Mouse (Mus musculus) urinary bladder, postnatal 14 days (tissue): ENCODE data around the gene Apoa1.

Source experiments
- DNase-seq: peaks from one replicate; pipeline ENCODE4 v3.0.0; 2021; ENCODE audit warnings: low spot score

The Apoa1 gene

GRCm38 (mm10) chr9:46215338-46216322, 12.8 kb upstream of the Apoa1 start:
- no peak for DNase-seq

- DNase-seq, result no peak
Observed at GRCm38 (mm10) chr9:46216744-46217470, 11.5 kb upstream of the Apoa1 start.

GRCm38 (mm10) chr9:46218176-46218575, 10.2 kb upstream of the Apoa1 start:
- DNase-seq, result no peak

GRCm38 (mm10) chr9:46223090-46223489, 5.3 kb upstream of the Apoa1 start:
- DNase-seq, result no peak

DNA sequence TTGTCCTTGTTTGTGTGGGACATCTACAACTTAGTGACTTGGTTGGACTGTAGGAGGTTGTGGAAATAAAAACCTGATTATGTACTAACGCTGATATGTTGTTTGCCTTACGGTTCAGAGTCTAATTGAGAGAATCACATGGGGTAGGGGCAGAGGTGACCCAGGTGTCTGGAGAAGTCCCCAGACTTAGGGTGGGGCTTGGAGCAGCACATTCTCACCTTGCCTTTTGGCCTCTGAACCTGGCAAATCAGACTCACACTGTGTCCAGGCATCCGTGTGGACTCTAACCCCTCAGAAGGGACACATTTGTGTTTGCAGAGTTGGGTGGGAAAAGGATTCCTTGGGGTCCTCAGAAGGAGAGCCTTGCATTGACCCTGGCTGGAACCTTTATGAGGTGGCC, 4.3 kb upstream of the Apoa1 start:
- DNase-seq, result no peak

GRCm38 (mm10) chr9:46224945-46225660, 3.3 kb upstream of the Apoa1 start:
- no peak for DNase-seq

- DNase-seq, result no peak
Observed at GRCm38 (mm10) chr9:46227064-46227614, 1.2 kb upstream of the Apoa1 start.

- DNase-seq, result peak; percentile 84
Observed at GRCm38 (mm10) chr9:46229573-46230449, 1.4 kb downstream of the Apoa1 start.

DNA sequence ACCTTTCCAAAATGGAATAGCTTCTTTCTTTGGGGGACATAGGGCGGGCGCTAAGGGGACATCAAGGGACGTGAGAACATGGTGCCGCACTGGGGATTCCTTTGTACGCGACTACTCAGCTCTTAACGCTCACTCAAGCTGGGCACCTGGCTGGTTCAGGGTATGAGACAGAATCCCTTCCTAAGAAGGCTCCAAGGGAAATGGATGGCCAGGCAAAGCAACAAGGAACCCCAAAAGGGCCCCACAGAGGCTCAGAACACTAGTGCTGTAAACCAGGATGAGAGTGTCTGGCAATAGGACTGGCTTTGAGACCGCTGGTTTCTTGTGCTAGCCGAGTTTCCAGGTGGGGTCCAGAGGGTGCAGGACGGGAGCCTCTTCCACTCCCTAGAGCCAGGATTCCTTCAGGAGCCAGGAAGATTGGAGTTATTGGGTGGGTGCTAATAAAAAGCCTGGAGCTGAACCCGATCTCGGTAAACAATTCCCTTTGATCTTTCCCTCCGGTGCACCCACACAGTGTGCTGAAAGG, 2.1 kb downstream of the Apoa1 start:
- no peak for DNase-seq

GRCm38 (mm10) chr9:46235196-46235595, 6.8 kb downstream of the Apoa1 start:
- DNase-seq, result no peak

- DNase-seq, result no peak
Observed at GRCm38 (mm10) chr9:46235596-46235648, 7.0 kb downstream of the Apoa1 start, which contains the start of gene Apoc3. Gene Apoc3, minus strand, starts transcription at chr9:46235636.

DNA sequence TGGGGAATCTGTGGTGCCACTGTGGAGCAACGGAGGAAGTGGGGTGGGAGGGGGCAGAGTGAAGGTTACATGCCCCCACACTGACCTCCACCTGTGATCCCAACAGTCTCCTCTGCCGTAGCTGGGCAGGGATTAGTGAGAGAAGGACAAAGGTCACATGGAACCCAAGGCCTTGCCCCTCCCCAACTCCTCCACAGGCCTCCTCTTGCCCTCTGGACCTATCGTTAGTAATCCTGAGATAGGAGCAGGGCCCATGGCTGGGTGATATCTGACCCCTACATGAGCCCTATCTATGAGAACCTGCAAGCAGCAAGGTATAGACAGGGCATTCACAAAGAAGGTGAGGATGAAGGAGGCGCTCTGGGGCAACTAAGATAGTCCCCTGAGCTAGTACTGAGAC, 7.3 kb downstream of the Apoa1 start:
- DNase-seq, result no peak

- no peak for DNase-seq
Observed at GRCm38 (mm10) chr9:46238850-46239249, 10.5 kb downstream of the Apoa1 start.

DNA sequence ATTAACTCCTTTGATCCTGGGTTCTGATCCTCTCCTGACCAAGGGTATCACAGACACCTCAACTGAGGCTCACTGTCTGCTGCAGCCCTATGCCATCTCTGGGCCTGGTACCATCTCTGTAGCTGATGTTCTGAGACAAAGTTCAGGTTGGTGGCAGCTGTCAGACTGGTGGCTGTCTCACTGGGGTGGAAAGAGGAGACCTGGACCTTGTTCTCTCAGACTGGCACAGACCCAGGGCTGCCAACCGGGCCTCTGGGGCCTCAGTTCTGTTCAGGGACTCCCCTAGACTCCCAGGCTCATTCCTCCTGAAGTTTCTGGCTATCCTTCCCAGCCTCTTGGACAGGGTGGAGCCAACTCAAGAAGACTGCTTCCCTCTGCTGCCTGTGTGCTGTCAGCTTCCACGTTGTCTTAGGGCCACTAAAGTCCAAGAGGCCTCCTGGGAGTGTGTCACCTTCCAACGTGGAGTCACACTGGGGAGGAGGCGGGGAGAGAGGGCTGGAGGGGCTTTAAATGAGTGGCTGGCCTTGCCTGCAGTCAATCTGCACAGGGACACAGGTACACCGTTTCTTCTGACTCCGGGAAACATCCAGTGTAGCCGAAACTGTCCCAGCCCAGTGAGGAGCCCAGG, 12.3 kb downstream of the Apoa1 start, which contains the start of gene Apoa4:
Gene Apoa4 (plus strand): TSS at position 171 of the 628 bp plus-strand sequence.
- no peak for DNase-seq

GRCm38 (mm10) chr9:46241818-46242217, 13.4 kb downstream of the Apoa1 start:
- no peak for DNase-seq

- no peak for DNase-seq
Observed at GRCm38 (mm10) chr9:46243122-46243521, 14.7 kb downstream of the Apoa1 start.

DNA sequence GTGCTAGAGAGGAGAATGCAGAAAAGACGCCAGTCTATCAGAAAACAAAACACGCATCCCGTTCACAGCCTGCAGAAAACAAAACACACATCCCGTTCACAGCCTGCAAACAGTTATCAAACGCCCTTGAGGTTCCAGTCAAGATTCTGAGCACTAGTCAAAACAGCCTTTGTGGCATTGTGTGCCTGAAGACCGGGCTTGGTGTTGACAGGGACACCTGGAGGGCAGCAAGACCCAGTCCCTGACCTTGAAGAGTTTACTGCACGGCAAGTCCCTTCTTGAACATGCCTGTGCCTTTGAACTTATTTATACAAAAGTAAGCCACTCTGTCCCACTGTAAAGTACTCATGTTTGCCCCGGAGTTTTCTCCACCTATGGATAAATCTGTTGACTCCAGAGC, 15.2 kb downstream of the Apoa1 start:
- no peak for DNase-seq

DNA sequence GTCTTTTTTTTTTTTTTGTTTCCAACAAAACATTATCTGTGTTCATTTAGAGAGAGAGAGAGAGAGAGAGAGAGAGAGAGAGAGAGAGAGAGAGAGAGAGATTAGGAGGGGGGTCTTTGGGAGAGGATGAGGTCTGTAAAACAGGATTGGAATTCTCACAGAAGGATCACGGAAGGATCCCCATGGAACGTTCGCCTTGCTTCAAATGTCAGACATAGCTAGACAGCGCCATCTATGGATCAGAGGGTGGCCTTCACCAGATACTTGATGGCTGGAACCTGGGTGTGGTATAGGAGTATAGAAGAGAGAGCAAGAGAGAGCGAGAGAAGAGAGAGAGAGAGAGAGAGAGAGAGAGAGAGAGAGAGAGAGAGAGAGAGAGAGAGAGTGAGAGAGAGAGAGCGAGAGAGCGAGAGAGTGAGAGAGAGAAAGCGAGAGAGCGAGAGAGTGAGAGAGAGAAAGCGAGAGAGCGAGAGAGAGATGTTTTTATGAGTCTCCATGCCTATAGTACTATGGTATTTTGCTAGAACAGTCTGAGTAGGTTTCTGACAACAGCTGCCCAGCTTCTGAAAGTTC, 18.5 kb downstream of the Apoa1 start:
- peak; percentile 65 for DNase-seq

DNA sequence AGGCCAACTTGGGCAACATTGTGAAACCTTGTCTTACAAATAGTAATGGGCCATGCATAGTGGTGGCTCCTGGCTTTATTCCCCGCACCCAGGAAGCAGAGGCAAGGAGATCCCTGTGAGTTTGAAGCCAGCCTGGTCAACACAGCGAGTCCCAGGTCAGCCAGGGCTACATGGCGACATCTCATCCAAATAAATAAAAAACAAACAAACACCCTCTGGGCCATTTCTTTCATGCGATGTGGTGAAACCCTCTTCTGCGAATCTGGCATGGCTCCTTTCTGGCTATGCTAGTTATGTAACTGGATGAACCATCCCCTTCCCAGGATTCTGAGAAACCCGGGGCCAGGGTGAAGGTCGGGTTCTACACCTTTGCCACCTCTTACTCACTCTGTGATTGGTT, 27.8 kb downstream of the Apoa1 start:
- DNase-seq, result no peak

DNA sequence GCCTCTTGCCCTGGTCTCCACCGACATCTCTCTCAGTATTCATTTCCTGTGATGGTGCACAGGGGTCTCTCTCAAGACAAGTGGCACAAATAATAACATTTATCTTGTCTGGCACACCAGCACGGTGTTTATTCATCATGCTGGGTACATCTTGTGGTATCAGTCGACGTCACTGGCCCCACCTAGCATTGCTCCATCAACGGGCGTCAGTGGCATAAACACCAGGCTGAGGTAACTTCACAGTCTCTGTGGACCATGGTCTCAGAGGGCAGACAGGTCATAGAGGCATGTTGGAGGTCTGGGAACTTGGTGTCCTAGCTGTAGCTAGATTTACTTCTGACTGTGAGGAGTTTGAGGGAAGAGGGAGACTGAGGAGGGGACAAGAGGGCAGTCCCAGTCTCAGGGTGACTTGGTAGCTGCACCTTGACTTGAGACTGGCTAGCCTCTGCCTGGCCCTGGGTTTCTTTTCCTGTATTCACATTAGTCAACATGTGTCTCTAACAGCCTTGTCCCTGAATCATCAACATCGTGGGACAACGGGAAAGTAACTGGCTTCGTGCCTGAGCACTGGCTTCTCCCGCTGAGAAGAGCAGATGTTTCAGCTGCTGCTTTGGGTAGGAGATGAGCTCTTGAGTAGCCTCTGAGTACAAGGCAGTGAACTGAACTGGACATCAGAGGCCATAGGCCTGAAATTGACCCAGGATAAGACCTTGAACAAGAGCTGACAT, 28.4 kb downstream of the Apoa1 start:
- no peak for DNase-seq
